Mouse (Mus musculus) cerebellum, adult 2 months (tissue): ENCODE data around the gene Gins3. TPM values are rescaled to one million over a fixed set of nuclear protein-coding genes. Genes with fewer than 3 reads are reported as not detected.

ENCODE experiments used
- DNase-seq, 2 experiments: peaks; one replicate each; pipeline ENCODE4 v3.0.0; 2021
- H3K27ac ChIP-seq: fragments of 200-500 bp; 2 replicates; pipeline ENCODE4 v1.5.1; 2012; ENCODE audit warnings: low read length, control low read depth, inconsistent platforms; ENCODE audit not compliant: insufficient read depth
- H3K27me3 ChIP-seq: fragments of 200-500 bp; 2 replicates; pipeline ENCODE4 v1.6.1; 2012; ENCODE audit warnings: inconsistent platforms, mild to moderate bottlenecking, low read length, moderate library complexity; ENCODE audit not compliant: control insufficient read depth, insufficient read depth
- H3K4me1 ChIP-seq: fragments of 200-500 bp; 2 replicates; pipeline ENCODE4 v1.6.1; 2011; ENCODE audit warnings: low read length; ENCODE audit not compliant: control insufficient read depth, insufficient read depth
- H3K4me3 ChIP-seq: fragments of 200-500 bp; replicated peaks from 2 replicates; pipeline ENCODE3; 2011; ENCODE audit warnings: mild to moderate bottlenecking, low read depth, low read length, control low read depth; ENCODE audit not compliant: insufficient read depth
- CTCF ChIP-seq: fragments of 200-500 bp; IDR thresholded peaks from 2 replicates; pipeline ENCODE4 v1.5.1; 2011; ENCODE audit warnings: low read depth, mild to moderate bottlenecking, control low read depth, low read length, moderate library complexity, borderline replicate concordance; ENCODE audit not compliant: insufficient read depth
- POLR2A ChIP-seq: fragments of 200-500 bp; IDR thresholded peaks from 2 replicates; pipeline ENCODE4 v1.6.1; 2011; ENCODE audit warnings: low read length, control low read depth, borderline replicate concordance; ENCODE audit not compliant: insufficient read depth
- WGBS: fragments of 180-500 bp; shearing (Covaris S2); methylation state at CpG from one replicate; pipeline ENCODE4 v1.1.7; 2018; 5-methylcytosine and 5-hydroxymethylcytosine counted together
- polyA plus RNA-seq: library from polyadenylated mRNA; depleted of rRNA; stranded (reverse); fragments of >200 nt; gene quantifications from 2 replicates; pipeline ENCODE4 v1.2.3, GENCODE M21; 2012; rRNA removed

The Gins3 gene
- polyA plus RNA-seq, 1 experiment, result 3.0 TPM

DNA sequence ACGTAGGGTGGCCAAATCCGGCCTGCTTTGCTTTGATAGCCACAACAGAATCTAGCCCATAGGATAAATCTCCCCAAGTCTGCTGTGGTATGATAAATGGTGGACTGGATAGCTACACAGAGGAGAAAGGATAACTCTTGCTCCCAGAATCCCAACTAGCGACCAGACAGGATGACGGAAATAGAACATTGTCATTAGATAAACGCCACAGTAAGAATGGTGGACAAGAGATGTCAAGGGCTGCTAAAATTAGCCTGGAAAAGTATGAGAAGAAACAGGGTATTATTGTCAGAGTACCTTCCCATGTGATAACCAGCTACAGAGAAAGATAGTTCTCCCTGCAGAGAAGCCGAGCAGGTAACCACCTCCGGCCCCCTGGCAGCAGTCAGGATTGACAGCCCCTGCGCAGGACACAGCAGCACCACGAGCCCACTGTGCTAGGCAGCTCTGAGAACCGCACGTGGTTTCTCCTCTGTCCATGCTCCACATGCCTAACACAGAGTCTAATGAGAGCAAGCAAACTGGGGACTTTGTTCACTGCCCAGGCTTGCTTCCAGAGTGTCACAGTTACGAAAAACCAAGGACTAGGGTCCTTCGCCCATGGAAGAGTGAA lies 57.8 kb downstream of the Gins3 start:
- TF ChIP-seq CTCF (no peak), POLR2A (no peak)
- WGBS, result 86% methylated on average over 13 of the region's 13 CpGs
- no peak for DNase-seq
- Histone ChIP-seq H3K27me3 (no peaks in the 10 kb centered on the region), H3K27ac (no peak overlapping the region), H3K4me3 (no peak overlapping the region), H3K4me1 (peaks cover 12% of the 10 kb centered on the region; the same call in 1 of the 2 replicates)

GRCm38 (mm10) chr8:95694631-95695030 lies 61.4 kb downstream of the Gins3 start:
- no peak overlapping the region for H3K27ac ChIP-seq
- TF ChIP-seq CTCF (no peak), POLR2A (no peak)
- H3K4me3 ChIP-seq, result no peak overlapping the region

More at GRCm38 (mm10) chr8:95694631-95695030, 61.4 kb downstream of the Gins3 start:
- Histone ChIP-seq H3K4me1 (peaks cover 12% of the 10 kb centered on the region; the same call in 1 of the 2 replicates), H3K27me3 (no peaks in the 10 kb centered on the region)
- peak in 1 of 2 experiments; percentile 29 for DNase-seq
- 7% methylated on average over 6 of the region's 6 CpGs for WGBS

Other genes starting within 250 kb of the Gins3 start
- gene Cfap20, start 198.6 kb upstream of the Gins3 start, polyA plus RNA-seq, result 76.0 and 76.1 TPM in 2 replicates
- 37.6 and 38.2 TPM in 2 replicates for gene Csnk2a2, start 143.4 kb upstream of the Gins3 start, polyA plus RNA-seq
- 1.1 and 1.2 TPM in 2 replicates for gene Ccdc113, start 99.4 kb upstream of the Gins3 start, polyA plus RNA-seq
- gene Prss54, start 57.1 kb upstream of the Gins3 start, polyA plus RNA-seq, result not detected in 2 replicates
- 1,847 and 1,940 TPM in 2 replicates for gene Ndrg4, start 43.5 kb downstream of the Gins3 start, polyA plus RNA-seq
- gene Setd6, start 82.4 kb downstream of the Gins3 start, polyA plus RNA-seq, result 26.7 and 27.8 TPM in 2 replicates
- gene Cnot1, start 174.0 kb downstream of the Gins3 start, polyA plus RNA-seq, result 64.8 and 74.9 TPM in 2 replicates
- 85.5 and 90.8 TPM in 2 replicates for gene Sap18b, start 191.9 kb downstream of the Gins3 start, polyA plus RNA-seq
- gene Slc38a7, start 220.1 kb downstream of the Gins3 start, polyA plus RNA-seq, result 25.4 and 26.4 TPM in 2 replicates